Mouse (Mus musculus): Measurements from ENCODE around the gene Igll1.

GRCm38 (mm10) chr16:16896015-16896381, 32.2 kb upstream of the Igll1 start:
- TF ChIP-seq CTCF (IDR thresholded peaks at IDR 0.05; ENCODE audit: insufficient read depth, low read depth, low read length) (no peak), POLR2A (IDR thresholded peaks at IDR 0.05; ENCODE audit: insufficient read depth, low read depth, low read length) (no peak)

Measured in olfactory bulb, adult 2 months (tissue).